Mouse (Mus musculus): Measurements from ENCODE around the gene Prrt2. TPM values are rescaled to one million over a fixed set of nuclear protein-coding genes. Genes with fewer than 3 reads are reported as not detected.

The Prrt2 gene
- polyA plus RNA-seq, 1 experiment from 2014 or later: 1.0 TPM

DNA sequence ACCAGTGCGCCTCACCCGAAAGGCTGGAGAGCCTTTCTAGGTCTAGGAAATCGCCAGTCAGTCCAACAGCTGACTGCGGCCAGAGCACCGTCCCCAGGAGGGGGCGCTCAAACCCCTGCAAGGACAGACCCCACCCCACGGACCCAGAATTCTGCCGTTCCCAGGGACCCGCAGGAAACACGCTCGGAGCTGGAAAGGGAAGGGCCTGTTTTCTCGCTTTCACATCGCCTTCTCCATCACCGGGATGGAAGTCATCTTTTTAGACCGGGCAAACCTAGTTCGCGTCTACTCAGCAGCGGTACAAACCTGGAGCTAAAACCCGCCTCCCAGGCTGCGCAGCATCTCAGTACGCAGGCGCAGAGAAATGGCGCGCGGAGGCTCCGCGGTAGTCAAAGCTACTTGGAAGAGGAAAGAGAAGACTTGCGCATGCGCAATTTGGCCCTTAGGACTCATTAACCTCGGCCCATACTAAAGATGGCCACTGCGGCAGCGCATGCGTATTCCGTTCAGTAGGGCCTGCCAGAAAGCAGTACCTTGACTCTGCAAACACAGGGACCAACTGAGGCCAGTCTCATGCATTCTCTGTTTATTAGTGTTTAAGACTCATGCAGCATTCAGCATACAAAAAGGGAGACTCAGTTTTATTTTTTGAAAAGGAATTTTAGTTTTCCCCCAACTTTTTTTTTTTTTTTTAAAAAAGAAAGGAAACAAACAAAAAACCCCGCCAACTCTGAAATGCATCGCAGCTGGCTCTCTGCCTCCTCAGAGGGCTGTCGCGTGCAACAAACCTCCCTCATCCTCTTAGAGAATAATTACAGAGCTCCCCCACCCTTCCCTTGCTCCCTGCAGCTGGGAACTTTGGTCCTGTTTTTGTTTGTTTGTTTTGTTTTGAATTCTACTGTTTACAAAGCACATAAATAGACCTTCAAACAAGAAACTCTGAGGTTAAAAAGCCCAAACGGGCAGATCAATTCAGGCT is 3.8 kb downstream of the Prrt2 start, which contains the start of gene Pagr1a:
Pagr1a (minus strand) TSS at position 382 of the 979 bp plus-strand sequence.
- 1% methylated on average over 39 of the region's 39 CpGs for WGBS
- peak; percentile 100 for DNase-seq (ENCODE audit: low spot score)
- peak; percentile 85 for ATAC-seq
- TF ChIP-seq CTCF (IDR thresholded peaks at IDR 0.05): peak; percentile 82
- TF ChIP-seq EP300 (IDR thresholded peaks at IDR 0.05): no peak
- Histone ChIP-seq H3K9me3 (ENCODE audit: low read length) (no peaks in the 10 kb centered on the region), H3K4me1 (ENCODE audit: insufficient read depth, low read depth, low read length) (peaks cover 9% of the 10 kb centered on the region; the same call in 1 of the 2 replicates), H3K4me2 (replicated peaks; ENCODE audit: low read depth, low read length) (peak within 1 kb of the TSS; percentile 88), H3K27me3 (replicated peaks; ENCODE audit: insufficient read depth, low read length) (no peaks in the 10 kb centered on the region), H3K4me3 (ENCODE audit: low read depth, low read length) (peak within 1 kb of the TSS; percentile 62), H3K27ac (ENCODE audit: low read length) (peak within 1 kb of the TSS; percentile 92), H3K36me3 (ENCODE audit: insufficient read depth, low read length) (no peaks in the 10 kb centered on the region), H3K9ac (replicated peaks; ENCODE audit: low read depth) (peak within 1 kb of the TSS; percentile 62)

DNA sequence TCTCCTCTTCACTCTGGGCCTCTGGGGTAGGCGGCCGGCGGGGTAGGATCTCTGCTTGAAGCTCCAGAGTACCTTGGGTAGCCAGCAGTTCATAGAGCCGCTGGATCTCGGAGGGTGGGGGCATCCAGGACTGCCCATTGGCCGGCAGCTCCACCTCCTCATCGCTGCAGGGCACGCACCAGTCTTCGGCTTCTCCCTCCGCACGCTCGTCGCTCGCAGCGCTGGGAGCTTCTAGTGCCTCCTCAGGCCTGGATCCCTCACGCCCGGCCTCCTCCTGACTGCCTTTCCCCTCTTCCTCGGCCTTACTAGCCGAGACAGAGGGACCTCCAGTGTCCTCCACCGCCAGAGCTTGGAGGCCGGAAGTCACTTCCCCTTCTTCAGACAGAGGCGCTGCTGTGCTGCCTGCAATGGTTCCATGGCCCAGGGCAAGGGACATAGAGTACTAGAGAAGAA is 4.5 kb downstream of the Prrt2 start:
- Histone ChIP-seq H3K27me3 (replicated peaks; ENCODE audit: insufficient read depth, low read length) (no peaks in the 10 kb centered on the region), H3K36me3 (ENCODE audit: insufficient read depth, low read length) (no peaks in the 10 kb centered on the region), H3K27ac (ENCODE audit: low read length) (peak overlapping the region; percentile 92), H3K4me1 (ENCODE audit: insufficient read depth, low read depth, low read length) (peaks cover 7% of the 10 kb centered on the region; the same call in 1 of the 2 replicates), H3K4me2 (replicated peaks; ENCODE audit: low read depth, low read length) (peak overlapping the region; percentile 88), H3K9ac (replicated peaks; ENCODE audit: low read depth) (peak overlapping the region; percentile 62), H3K4me3 (ENCODE audit: low read depth, low read length) (peak overlapping the region; percentile 62), H3K9me3 (ENCODE audit: low read length) (no peaks in the 10 kb centered on the region)
- peak; percentile 72 for DNase-seq (ENCODE audit: low spot score)
- peak; percentile 49 for ATAC-seq
- WGBS: under 1% methylated on average over 21 of the region's 22 CpGs
- TF ChIP-seq EP300 (IDR thresholded peaks at IDR 0.05) (no peak), CTCF (IDR thresholded peaks at IDR 0.05) (no peak)

DNA sequence TGATC is 4.7 kb downstream of the Prrt2 start, which contains the start of gene Pagr1b:
Pagr1b (minus strand) TSS at position 4 of the 5 bp plus-strand sequence.
- TF ChIP-seq EP300 (IDR thresholded peaks at IDR 0.05): no peak
- TF ChIP-seq CTCF (IDR thresholded peaks at IDR 0.05): no peak
- H3K27me3 ChIP-seq (replicated peaks; ENCODE audit: insufficient read depth, low read length): no peaks in the 10 kb centered on the region
- no peaks in the 10 kb centered on the region for H3K9me3 ChIP-seq (ENCODE audit: low read length)
- no peak for DNase-seq (ENCODE audit: low spot score)
- H3K4me1 ChIP-seq (ENCODE audit: insufficient read depth, low read depth, low read length): peaks cover 5% of the 10 kb centered on the region; the same call in 1 of the 2 replicates
- peak within 1 kb of the TSS; percentile 62 for H3K9ac ChIP-seq (replicated peaks; ENCODE audit: low read depth)
- no peak for ATAC-seq
- peak within 1 kb of the TSS; percentile 92 for H3K27ac ChIP-seq (ENCODE audit: low read length)
- peak within 1 kb of the TSS; percentile 88 for H3K4me2 ChIP-seq (replicated peaks; ENCODE audit: low read depth, low read length)
- H3K36me3 ChIP-seq (ENCODE audit: insufficient read depth, low read length): no peaks in the 10 kb centered on the region
- peak within 1 kb of the TSS; percentile 62 for H3K4me3 ChIP-seq (ENCODE audit: low read depth, low read length)

DNA sequence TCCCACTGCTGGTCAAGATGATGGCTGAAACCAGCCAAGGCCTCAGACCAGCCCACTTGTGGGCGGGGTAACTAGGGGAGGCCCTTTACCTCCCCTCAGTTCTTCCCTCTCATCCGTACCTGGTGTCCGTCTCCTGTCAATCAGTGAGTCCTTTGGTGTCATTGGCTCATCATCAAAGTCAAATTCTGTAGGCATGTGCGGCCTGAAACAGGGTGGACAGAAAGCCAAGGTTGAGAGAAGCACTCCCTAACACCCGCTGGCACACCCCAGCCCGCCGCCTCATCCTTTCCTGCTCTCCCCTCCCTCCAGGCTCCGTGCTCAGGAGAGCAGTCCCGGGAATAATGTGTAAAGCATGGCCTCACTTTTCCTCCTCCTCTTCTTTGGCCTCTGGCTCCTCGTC is 4.9 kb downstream of the Prrt2 start:
- H3K27ac ChIP-seq (ENCODE audit: low read length): peak overlapping the region; percentile 92
- 4% methylated on average over 10 of the region's 10 CpGs for WGBS
- no peaks in the 10 kb centered on the region for H3K36me3 ChIP-seq (ENCODE audit: insufficient read depth, low read length)
- H3K9ac ChIP-seq (replicated peaks; ENCODE audit: low read depth): peak overlapping the region; percentile 62
- H3K4me3 ChIP-seq (ENCODE audit: low read depth, low read length): peak overlapping the region; percentile 62
- peak; percentile 65 for DNase-seq (ENCODE audit: low spot score)
- H3K27me3 ChIP-seq (replicated peaks; ENCODE audit: insufficient read depth, low read length): no peaks in the 10 kb centered on the region
- no peak for TF ChIP-seq CTCF (IDR thresholded peaks at IDR 0.05)
- no peak for TF ChIP-seq EP300 (IDR thresholded peaks at IDR 0.05)
- H3K4me1 ChIP-seq (ENCODE audit: insufficient read depth, low read depth, low read length): peaks cover 4% of the 10 kb centered on the region; the same call in 1 of the 2 replicates
- no peaks in the 10 kb centered on the region for H3K9me3 ChIP-seq (ENCODE audit: low read length)
- peak; percentile 8; the same call in 1 of the 2 replicates for ATAC-seq
- H3K4me2 ChIP-seq (replicated peaks; ENCODE audit: low read depth, low read length): peak overlapping the region; percentile 88

DNA sequence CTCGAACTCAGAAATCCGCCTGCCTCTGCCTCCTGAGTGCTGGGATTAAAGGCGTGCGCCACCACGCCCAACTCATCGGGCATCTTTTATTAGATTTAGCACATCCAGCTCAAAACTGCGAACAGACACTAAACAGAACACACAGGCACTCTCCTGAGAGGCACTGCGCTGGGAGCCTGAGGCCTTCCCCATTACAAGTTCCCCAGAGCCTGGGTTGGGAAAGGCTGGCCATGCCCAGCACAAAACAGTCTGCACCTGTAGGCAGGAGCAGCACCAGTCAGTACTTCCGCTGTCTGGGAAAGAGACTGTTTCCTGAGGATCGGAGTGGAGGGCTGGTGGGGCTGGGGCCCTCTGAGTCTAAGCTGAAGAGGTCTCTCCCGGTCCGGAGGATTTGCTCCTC is 6.0 kb downstream of the Prrt2 start:
- no peak for TF ChIP-seq CTCF (IDR thresholded peaks at IDR 0.05)
- no peak for TF ChIP-seq EP300 (IDR thresholded peaks at IDR 0.05)
- Histone ChIP-seq H3K9ac (replicated peaks; ENCODE audit: low read depth) (no peak overlapping the region), H3K4me2 (replicated peaks; ENCODE audit: low read depth, low read length) (no peak overlapping the region), H3K4me3 (ENCODE audit: low read depth, low read length) (no peak overlapping the region), H3K9me3 (ENCODE audit: low read length) (no peaks in the 10 kb centered on the region), H3K36me3 (ENCODE audit: insufficient read depth, low read length) (no peaks in the 10 kb centered on the region), H3K4me1 (ENCODE audit: insufficient read depth, low read depth, low read length) (peaks cover 4% of the 10 kb centered on the region; the same call in 1 of the 2 replicates), H3K27ac (ENCODE audit: low read length) (0 out of 2 replicates have a peak overlapping the region, but pooled peaks have one; percentile 38), H3K27me3 (replicated peaks; ENCODE audit: insufficient read depth, low read length) (no peaks in the 10 kb centered on the region)
- ATAC-seq (no peak), DNase-seq (ENCODE audit: low spot score) (no peak)
- 93% methylated on average over 12 of the region's 12 CpGs for WGBS

DNA sequence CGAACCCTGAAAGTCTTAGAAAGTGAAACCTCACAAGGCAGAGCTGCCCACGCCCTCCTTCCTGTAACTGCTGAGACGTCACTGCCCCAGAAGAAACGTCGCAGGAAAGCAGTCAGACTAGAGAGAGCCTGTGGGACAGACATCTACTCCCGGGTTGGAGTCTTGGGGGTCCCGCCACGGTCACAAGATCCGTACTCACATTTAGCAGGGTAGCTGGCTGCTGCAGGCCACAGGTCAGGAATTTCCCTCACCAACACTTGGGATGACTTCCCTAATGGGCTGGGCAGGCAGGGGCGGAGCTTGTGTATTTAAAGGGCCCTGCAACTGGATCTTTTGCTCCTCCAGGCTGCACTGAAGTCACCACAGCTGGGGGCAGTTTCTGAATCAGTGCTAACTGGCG is 6.7 kb downstream of the Prrt2 start, which contains the start of gene Mvp:
Mvp (minus strand) TSS at position 302 of the 400 bp plus-strand sequence.
- DNase-seq (ENCODE audit: low spot score) (peak; percentile 92), ATAC-seq (peak; percentile 13; the same call in 1 of the 2 replicates)
- Histone ChIP-seq H3K4me2 (replicated peaks; ENCODE audit: low read depth, low read length) (peak within 1 kb of the TSS; percentile 73), H3K27ac (ENCODE audit: low read length) (peak within 1 kb of the TSS; percentile 83), H3K9ac (replicated peaks; ENCODE audit: low read depth) (peak within 1 kb of the TSS; percentile 68), H3K4me1 (ENCODE audit: insufficient read depth, low read depth, low read length) (peaks cover 4% of the 10 kb centered on the region; the same call in 1 of the 2 replicates), H3K27me3 (replicated peaks; ENCODE audit: insufficient read depth, low read length) (no peaks in the 10 kb centered on the region), H3K4me3 (ENCODE audit: low read depth, low read length) (peak within 1 kb of the TSS; percentile 65), H3K9me3 (ENCODE audit: low read length) (no peaks in the 10 kb centered on the region), H3K36me3 (ENCODE audit: insufficient read depth, low read length) (no peaks in the 10 kb centered on the region)
- TF ChIP-seq CTCF (IDR thresholded peaks at IDR 0.05) (no peak), EP300 (IDR thresholded peaks at IDR 0.05) (no peak)
- WGBS: 10% methylated on average over 11 of the region's 11 CpGs

Measured in lung, postnatal 0 days (tissue).